Mouse (Mus musculus) liver, embryonic 11.5 days (tissue): ENCODE results near the gene Ssna1. TPM values are rescaled to one million over a fixed set of nuclear protein-coding genes. Genes with fewer than 3 reads are reported as not detected.

Source experiments
- ATAC-seq: fragments of 200-750 bp; cut with Nextera tagmentation; replicated peaks from 2 replicates; pipeline ENCODE4 v1.8.0; 2017; ENCODE audit warnings: moderate number of reproducible peaks, mild to moderate bottlenecking, moderate TSS enrichment, moderate library complexity; ENCODE audit not compliant: low FRiP score
- DNase-seq: peaks from one replicate; pipeline ENCODE4 v3.0.0-alpha.2; 2017; ENCODE audit warnings: low spot score
- H3K27ac ChIP-seq: fragments of 300-500 bp; sonication (generic); 2 replicates; pipeline ENCODE4 v1.5.1; 2014; ENCODE audit warnings: mild to moderate bottlenecking, low read depth, low read length, control low read depth
- H3K27me3 ChIP-seq: fragments of 300-500 bp; sonication (generic); replicated peaks from 2 replicates; pipeline ENCODE4 v1.6.1; 2014; ENCODE audit warnings: low read length, mixed read lengths; ENCODE audit not compliant: control insufficient read depth, insufficient read depth
- H3K36me3 ChIP-seq: fragments of 300-500 bp; sonication (generic); 2 replicates; pipeline ENCODE4 v1.6.1; 2014; ENCODE audit warnings: mild to moderate bottlenecking, low read length, moderate library complexity, mixed read lengths; ENCODE audit not compliant: control insufficient read depth, insufficient read depth
- H3K4me1 ChIP-seq: fragments of 300-500 bp; sonication (generic); replicated peaks from 2 replicates; pipeline ENCODE4 v1.6.1; 2014; ENCODE audit warnings: low read length, mixed read lengths; ENCODE audit not compliant: control insufficient read depth, insufficient read depth
- H3K4me2 ChIP-seq: fragments of 300-500 bp; sonication (generic); 2 replicates; pipeline ENCODE4 v1.6.1; 2014; ENCODE audit warnings: mild to moderate bottlenecking, control low read depth, moderate library complexity
- H3K4me3 ChIP-seq: fragments of 300-500 bp; sonication (generic); 2 replicates; pipeline ENCODE4 v1.5.1; 2014; ENCODE audit warnings: low read depth, low read length, control low read depth
- H3K9ac ChIP-seq: fragments of 300-500 bp; sonication (generic); 2 replicates; pipeline ENCODE4 v1.6.1; 2014; ENCODE audit warnings: low read depth, low read length, control low read depth
- H3K9me3 ChIP-seq: fragments of 300-500 bp; sonication (generic); 2 replicates; pipeline ENCODE4 v1.6.1; 2016; ENCODE audit warnings: low read length, inconsistent platforms, mixed read lengths; ENCODE audit not compliant: control insufficient read depth
- WGBS: fragments of 180-500 bp; shearing (Covaris S2); extraction: QIAGEN DNeasy Blood & Tissue Kit; methylation state at CpG from one replicate; pipeline ENCODE4 v1.1.7; 2014; 5-methylcytosine and 5-hydroxymethylcytosine counted together
- polyA plus RNA-seq: library from polyadenylated mRNA; unstranded; fragments of >200 nt; fragmentation: Nextera tagmentation; extraction: Ambion mirVana; gene quantifications from 2 replicates; pipeline ENCODE4 v1.2.1, GENCODE M21; 2014

The Ssna1 gene
- 233 and 237 TPM in 2 replicates for polyA plus RNA-seq

GRCm38 (mm10) chr2:25271827-25272511, at the start of gene Ssna1, which contains the start of gene Anapc2:
Ssna1 (minus strand) TSS chr2:25272438.
Anapc2 (plus strand) TSS chr2:25272478.
- peak; percentile 97 for DNase-seq
- H3K9me3 ChIP-seq, result no peaks in the 10 kb centered on the region
- H3K27me3 ChIP-seq, result no peaks in the 10 kb centered on the region
- peaks cover 34% of the 10 kb centered on the region for H3K36me3 ChIP-seq
- peak within 1 kb of the TSS; percentile 81 for H3K27ac ChIP-seq
- ATAC-seq, result peak; percentile 93
- peaks cover 26% of the 10 kb centered on the region for H3K4me1 ChIP-seq
- H3K9ac ChIP-seq, result peak within 1 kb of the TSS; percentile 95
- H3K4me2 ChIP-seq, result peak within 1 kb of the TSS; percentile 92
- under 1% methylated on average over 54 of the region's 55 CpGs for WGBS
- peak within 1 kb of the TSS; percentile 96 for H3K4me3 ChIP-seq

DNA sequence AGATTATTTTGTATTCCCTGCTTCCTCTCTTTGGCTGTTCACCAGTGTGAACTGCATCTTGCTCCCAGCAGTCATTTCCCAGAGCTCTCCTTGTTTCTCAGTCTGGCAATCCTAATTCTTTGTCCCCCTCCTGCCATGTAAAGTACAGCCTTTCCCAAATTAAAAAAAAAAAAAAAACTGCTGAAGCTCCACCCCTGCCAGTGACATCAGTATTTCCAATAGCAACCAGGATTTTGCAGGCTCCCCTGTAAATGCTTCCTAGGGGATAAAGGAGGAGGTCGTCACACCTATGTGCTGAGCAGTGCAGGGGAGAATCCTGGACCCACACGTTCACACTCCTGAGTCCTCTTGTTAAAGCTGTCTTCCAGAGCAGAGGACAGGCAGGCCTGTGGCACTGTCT, 47.8 kb upstream of the Ssna1 start:
- Histone ChIP-seq H3K4me2 (no peak overlapping the region), H3K27me3 (peaks cover 58% of the 10 kb centered on the region), H3K9me3 (no peaks in the 10 kb centered on the region), H3K9ac (no peak overlapping the region), H3K4me1 (no peaks in the 10 kb centered on the region), H3K36me3 (no peaks in the 10 kb centered on the region), H3K4me3 (no peak overlapping the region), H3K27ac (no peak overlapping the region)
- DNase-seq (no peak), ATAC-seq (no peak)
- WGBS, result 31% methylated on average over 2 of the region's 2 CpGs

GRCm38 (mm10) chr2:25318971-25319773, 46.9 kb upstream of the Ssna1 start, which contains the start of gene Grin1:
Grin1 (minus strand) TSS chr2:25319187.
- H3K9ac ChIP-seq, result no peak within 1 kb of the TSS
- no peaks in the 10 kb centered on the region for H3K4me1 ChIP-seq
- 10% methylated on average over 58 of the region's 58 CpGs for WGBS
- H3K4me2 ChIP-seq, result peak within 1 kb of the TSS; percentile 58
- H3K4me3 ChIP-seq, result peak within 1 kb of the TSS; percentile 34
- ATAC-seq (peak; percentile 47), DNase-seq (peak; percentile 80)
- no peaks in the 10 kb centered on the region for H3K36me3 ChIP-seq
- no peaks in the 10 kb centered on the region for H3K9me3 ChIP-seq
- H3K27me3 ChIP-seq, result peaks cover 58% of the 10 kb centered on the region
- H3K27ac ChIP-seq, result no peak within 1 kb of the TSS

- Histone ChIP-seq H3K36me3 (no peaks in the 10 kb centered on the region), H3K4me2 (peak overlapping the region; percentile 58), H3K4me3 (peak overlapping the region; percentile 34), H3K4me1 (no peaks in the 10 kb centered on the region), H3K27ac (no peak overlapping the region), H3K9ac (no peak overlapping the region), H3K27me3 (peaks cover 65% of the 10 kb centered on the region), H3K9me3 (no peaks in the 10 kb centered on the region)
- DNase-seq (no peak), ATAC-seq (no peak)
- 7% methylated on average over 31 of the region's 31 CpGs for WGBS
Observed at GRCm38 (mm10) chr2:25318119-25318966, 46.1 kb upstream of the Ssna1 start.

- ATAC-seq (no peak), DNase-seq (no peak)
- 4% methylated on average over 11 of the region's 11 CpGs for WGBS
- Histone ChIP-seq H3K9me3 (no peaks in the 10 kb centered on the region), H3K36me3 (no peaks in the 10 kb centered on the region), H3K27ac (no peak overlapping the region), H3K4me3 (no peak overlapping the region), H3K27me3 (peaks cover 73% of the 10 kb centered on the region), H3K9ac (no peak overlapping the region), H3K4me2 (no peak overlapping the region), H3K4me1 (no peaks in the 10 kb centered on the region)
Observed at GRCm38 (mm10) chr2:25311491-25311891, 39.3 kb upstream of the Ssna1 start.

- WGBS, result 4% methylated on average over 22 of the region's 22 CpGs
- no peaks in the 10 kb centered on the region for H3K4me1 ChIP-seq
- H3K9ac ChIP-seq, result no peak overlapping the region
- H3K9me3 ChIP-seq, result no peaks in the 10 kb centered on the region
- DNase-seq (no peak), ATAC-seq (no peak)
- H3K4me2 ChIP-seq, result no peak overlapping the region
- H3K4me3 ChIP-seq, result no peak overlapping the region
- no peaks in the 10 kb centered on the region for H3K36me3 ChIP-seq
- peaks cover 73% of the 10 kb centered on the region for H3K27me3 ChIP-seq
- H3K27ac ChIP-seq, result no peak overlapping the region
Observed at GRCm38 (mm10) chr2:25310969-25311368, 38.7 kb upstream of the Ssna1 start.

GRCm38 (mm10) chr2:25310180-25310579, 37.9 kb upstream of the Ssna1 start:
- no peaks in the 10 kb centered on the region for H3K36me3 ChIP-seq

More at GRCm38 (mm10) chr2:25310180-25310579, 37.9 kb upstream of the Ssna1 start:
- Histone ChIP-seq H3K9ac (no peak overlapping the region), H3K4me1 (no peaks in the 10 kb centered on the region), H3K27me3 (peaks cover 81% of the 10 kb centered on the region), H3K27ac (no peak overlapping the region), H3K9me3 (no peaks in the 10 kb centered on the region), H3K4me2 (no peak overlapping the region), H3K4me3 (no peak overlapping the region)
- WGBS, result 49% methylated on average over 10 of the region's 10 CpGs
- DNase-seq (no peak), ATAC-seq (no peak)
